Mouse (Mus musculus) neural tube, embryonic 11.5 days (tissue): Measurements from ENCODE around the gene Treml1. TPM values are rescaled to one million over a fixed set of nuclear protein-coding genes. Genes with fewer than 3 reads are reported as not detected.

Source experiments
- ATAC-seq: fragments of 200-750 bp; cut with Nextera tagmentation; 2 replicates; pipeline ENCODE4 v1.8.0; 2017; ENCODE audit warnings: moderate number of reproducible peaks, mild to moderate bottlenecking, moderate TSS enrichment, moderate library complexity; ENCODE audit not compliant: insufficient read depth, low FRiP score, low TSS enrichment
- DNase-seq: peaks from one replicate; pipeline ENCODE4 v3.0.0-alpha.2; 2015; ENCODE audit warnings: low spot score
- H3K27ac ChIP-seq: fragments of 300-500 bp; sonication (generic); 2 replicates; pipeline ENCODE4 v1.5.1; 2014; ENCODE audit warnings: low read depth, mild to moderate bottlenecking, low read length
- H3K27me3 ChIP-seq: fragments of 300-500 bp; sonication (generic); 2 replicates; pipeline ENCODE4 v1.6.1; 2014; ENCODE audit warnings: mild to moderate bottlenecking, low read length, mixed read lengths; ENCODE audit not compliant: control insufficient read depth, insufficient read depth
- H3K36me3 ChIP-seq: fragments of 300-500 bp; sonication (generic); 2 replicates; pipeline ENCODE4 v1.6.1; 2014; ENCODE audit warnings: mild to moderate bottlenecking, low read length, moderate library complexity, mixed read lengths; ENCODE audit not compliant: control insufficient read depth, insufficient read depth
- H3K4me1 ChIP-seq: fragments of 300-500 bp; sonication (generic); 2 replicates; pipeline ENCODE4 v1.6.1; 2014; ENCODE audit warnings: low read length, mixed read lengths; ENCODE audit not compliant: control insufficient read depth, insufficient read depth
- H3K4me2 ChIP-seq: fragments of 300-500 bp; sonication (generic); 2 replicates; pipeline ENCODE4 v1.6.1; 2014; ENCODE audit warnings: low read depth, mild to moderate bottlenecking, moderate library complexity
- H3K4me3 ChIP-seq: fragments of 300-500 bp; sonication (generic); 2 replicates; pipeline ENCODE4 v1.5.1; 2014; ENCODE audit warnings: low read depth, low read length
- H3K9ac ChIP-seq: fragments of 300-500 bp; sonication (generic); 2 replicates; pipeline ENCODE4 v1.6.1; 2014; ENCODE audit warnings: mild to moderate bottlenecking, low read length
- H3K9me3 ChIP-seq: fragments of 300-500 bp; sonication (generic); 2 replicates; pipeline ENCODE4 v1.6.1; 2016; ENCODE audit warnings: low read length; ENCODE audit not compliant: control insufficient read depth
- WGBS: fragments of 180-500 bp; shearing (Covaris S2); extraction: QIAGEN DNeasy Blood & Tissue Kit; methylation state at CpG from one replicate; pipeline ENCODE4 v1.1.7; 2014; 5-methylcytosine and 5-hydroxymethylcytosine counted together
- polyA plus RNA-seq: library from polyadenylated mRNA; unstranded; fragments of >200 nt; fragmentation: Nextera tagmentation; extraction: Ambion mirVana; gene quantifications from 2 replicates; pipeline ENCODE4 v1.2.1, GENCODE M21; 2014

The Treml1 gene
- polyA plus RNA-seq, 1 experiment from 2014 or later, result 3.2 TPM

DNA sequence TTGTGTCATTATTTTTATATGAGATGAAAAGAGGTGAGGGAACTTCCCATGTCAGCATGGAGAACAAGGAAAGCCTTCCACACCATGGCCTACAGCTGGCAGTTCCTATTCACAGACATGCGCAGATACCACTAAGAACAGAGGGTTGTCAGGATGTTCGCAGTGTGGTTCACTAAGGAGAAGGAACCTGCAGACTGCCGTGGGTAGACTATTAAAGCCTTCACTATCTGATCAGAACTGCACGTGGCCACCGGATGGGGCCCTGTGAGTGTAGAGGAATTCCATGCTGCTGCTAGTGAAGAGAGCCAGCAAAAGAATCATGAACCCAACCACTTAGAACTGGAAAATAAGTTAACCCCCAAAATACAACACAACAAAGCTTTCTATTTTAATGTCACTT is 29.7 kb downstream of the Treml1 start:
- Histone ChIP-seq H3K4me3 (no peak overlapping the region), H3K4me1 (no peaks in the 10 kb centered on the region), H3K36me3 (peaks cover 36% of the 10 kb centered on the region), H3K27ac (no peak overlapping the region), H3K4me2 (no peak overlapping the region), H3K27me3 (no peaks in the 10 kb centered on the region), H3K9ac (no peak overlapping the region), H3K9me3 (no peaks in the 10 kb centered on the region)
- WGBS, result 93% methylated on average over 5 of the region's 5 CpGs
- ATAC-seq, result no peak
- no peak for DNase-seq

- no peak overlapping the region for H3K4me2 ChIP-seq
- DNase-seq, result no peak
- H3K4me3 ChIP-seq, result no peak overlapping the region
- H3K4me1 ChIP-seq, result no peaks in the 10 kb centered on the region
- H3K36me3 ChIP-seq, result peaks cover 40% of the 10 kb centered on the region
- 90% methylated on average over 5 of the region's 5 CpGs for whole genome bisulfite sequencing
- no peaks in the 10 kb centered on the region for H3K27me3 ChIP-seq
- no peak for ATAC-seq
- H3K9ac ChIP-seq, result no peak overlapping the region
- H3K27ac ChIP-seq, result no peak overlapping the region
- no peaks in the 10 kb centered on the region for H3K9me3 ChIP-seq
Observed at GRCm38 (mm10) chr17:48391446-48391845, 31.7 kb downstream of the Treml1 start.

DNA sequence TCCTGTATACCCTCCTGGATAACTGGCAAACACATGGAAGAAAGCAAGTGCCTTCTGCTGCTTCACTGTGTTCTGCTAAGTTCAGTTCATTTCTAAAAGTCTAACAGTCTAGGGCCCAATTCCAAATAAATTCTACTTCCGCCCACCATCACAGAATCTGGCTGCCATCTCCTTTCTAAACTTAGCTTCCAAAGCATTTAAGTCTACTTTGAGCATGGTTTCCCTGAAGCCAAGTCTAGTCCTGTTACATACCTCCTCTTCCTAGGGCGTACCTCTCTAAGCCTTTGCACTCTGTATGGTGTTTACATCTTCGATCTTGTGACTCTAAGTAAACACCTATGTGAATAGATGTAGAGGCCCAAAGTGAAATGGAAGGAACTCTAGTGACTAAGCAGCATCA is 32.9 kb downstream of the Treml1 start:
- Histone ChIP-seq H3K36me3 (peaks cover 36% of the 10 kb centered on the region), H3K27me3 (no peaks in the 10 kb centered on the region)
- 92% methylated on average over 3 of the region's 3 CpGs for WGBS

DNA sequence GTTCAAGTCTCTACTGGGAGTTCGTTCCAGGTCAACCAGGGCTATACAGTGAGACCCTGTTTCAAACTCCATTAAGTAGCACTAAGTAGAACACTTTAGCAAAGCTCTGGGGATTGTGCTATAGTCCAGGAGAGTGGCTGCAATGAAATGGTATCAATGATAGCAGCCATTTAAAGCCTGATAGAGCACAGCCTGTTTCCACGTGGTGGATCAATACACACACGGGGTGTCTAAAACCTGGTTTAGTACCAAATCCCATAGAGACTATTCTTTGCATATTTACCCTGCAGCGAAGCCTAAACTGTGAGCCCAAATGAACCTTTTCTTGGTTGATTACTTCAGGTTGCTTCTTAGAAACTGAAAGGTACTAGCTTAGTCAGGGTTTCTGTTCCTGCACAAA is 42.0 kb downstream of the Treml1 start:
- Histone ChIP-seq H3K9me3 (no peaks in the 10 kb centered on the region), H3K4me2 (no peak overlapping the region), H3K9ac (no peak overlapping the region), H3K27ac (no peak overlapping the region), H3K4me3 (no peak overlapping the region), H3K4me1 (no peaks in the 10 kb centered on the region), H3K27me3 (no peaks in the 10 kb centered on the region), H3K36me3 (peaks cover 9% of the 10 kb centered on the region)
- DNase-seq (no peak), ATAC-seq (no peak)
- WGBS, result 86% methylated on average over 4 of the region's 4 CpGs

More for the DNA sequence above, 32.9 kb downstream of the Treml1 start:
- no peak overlapping the region for H3K4me3 ChIP-seq
- DNase-seq (no peak), ATAC-seq (no peak)
- no peak overlapping the region for H3K4me2 ChIP-seq
- H3K9me3 ChIP-seq, result no peaks in the 10 kb centered on the region
- no peak overlapping the region for H3K27ac ChIP-seq
- H3K4me1 ChIP-seq, result no peaks in the 10 kb centered on the region
- H3K9ac ChIP-seq, result no peak overlapping the region

- ATAC-seq, result no peak
- H3K4me2 ChIP-seq, result no peak overlapping the region
- H3K36me3 ChIP-seq, result peaks cover 9% of the 10 kb centered on the region
- H3K9ac ChIP-seq, result no peak overlapping the region
- H3K27ac ChIP-seq, result no peak overlapping the region
- no peaks in the 10 kb centered on the region for H3K27me3 ChIP-seq
- DNase-seq, result no peak
- WGBS, result 94% methylated on average over 3 of the region's 3 CpGs
- no peak overlapping the region for H3K4me3 ChIP-seq
- peaks cover 5% of the 10 kb centered on the region for H3K4me1 ChIP-seq
- H3K9me3 ChIP-seq, result no peaks in the 10 kb centered on the region
Observed at GRCm38 (mm10) chr17:48402751-48403150, 43.0 kb downstream of the Treml1 start.

DNA sequence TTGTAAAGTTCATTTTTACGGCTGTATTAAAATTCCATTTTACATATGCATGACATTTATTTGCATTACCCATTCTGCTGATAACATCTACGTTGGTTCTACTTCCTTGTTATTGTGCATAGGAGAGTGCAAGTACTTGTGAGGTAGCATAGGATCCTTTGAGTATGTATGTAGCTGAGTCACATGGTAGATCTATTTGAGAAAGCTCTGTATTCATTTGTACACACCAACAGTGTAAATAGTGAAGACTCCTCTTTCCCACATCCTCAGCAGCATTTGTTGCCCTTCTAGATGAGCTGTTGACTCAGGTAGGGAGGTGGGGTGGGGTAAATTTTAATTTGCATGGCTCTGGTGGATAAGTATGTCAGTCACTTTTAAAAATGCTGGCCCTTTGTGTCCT is 44.1 kb downstream of the Treml1 start:
- ATAC-seq, result no peak
- Histone ChIP-seq H3K9me3 (no peaks in the 10 kb centered on the region), H3K9ac (no peak overlapping the region), H3K4me2 (no peak overlapping the region), H3K4me1 (peaks cover 8% of the 10 kb centered on the region), H3K27me3 (no peaks in the 10 kb centered on the region), H3K36me3 (peaks cover 8% of the 10 kb centered on the region), H3K27ac (no peak overlapping the region), H3K4me3 (no peak overlapping the region)
- WGBS, result 87% methylated on average over 2 of the region's 2 CpGs
- no peak for DNase-seq

GRCm38 (mm10) chr17:48404706-48405105 is 45.0 kb downstream of the Treml1 start:
- Histone ChIP-seq H3K9me3 (no peaks in the 10 kb centered on the region), H3K27me3 (no peaks in the 10 kb centered on the region), H3K4me1 (peaks cover 8% of the 10 kb centered on the region), H3K9ac (no peak overlapping the region), H3K4me2 (no peak overlapping the region), H3K4me3 (no peak overlapping the region), H3K27ac (no peak overlapping the region), H3K36me3 (peaks cover 3% of the 10 kb centered on the region)
- DNase-seq, result no peak
- no peak for ATAC-seq
- WGBS, result 82% methylated on average over 1 of the region's 1 CpGs

DNA sequence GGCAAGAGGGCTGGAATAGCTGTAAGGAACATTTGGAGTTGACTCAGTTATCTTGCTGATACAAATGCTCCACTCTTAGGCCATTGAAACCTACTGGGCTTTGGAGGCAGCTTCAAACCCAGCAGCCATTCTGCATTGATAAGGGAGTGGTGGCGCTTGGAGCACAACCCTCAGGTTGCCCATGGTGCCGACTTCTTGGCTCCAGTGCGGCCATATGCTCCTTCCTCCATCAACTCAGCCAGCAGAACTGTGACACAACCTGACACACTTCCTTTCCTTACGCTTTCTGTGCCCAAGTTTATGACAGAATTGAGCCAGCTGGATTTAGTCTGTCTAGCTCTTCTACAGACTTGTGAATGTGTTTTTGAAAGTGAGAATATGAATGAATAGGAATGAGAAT is 47.4 kb downstream of the Treml1 start:
- Histone ChIP-seq H3K27ac (no peak overlapping the region), H3K9me3 (no peaks in the 10 kb centered on the region), H3K9ac (peak overlapping the region; percentile 99; the same call in 1 of the 2 replicates), H3K4me3 (no peak overlapping the region), H3K27me3 (no peaks in the 10 kb centered on the region), H3K4me1 (peaks cover 12% of the 10 kb centered on the region), H3K36me3 (no peaks in the 10 kb centered on the region), H3K4me2 (peak overlapping the region; percentile 53; the same call in 1 of the 2 replicates)
- DNase-seq, result no peak
- ATAC-seq, result no peak
- WGBS, result 87% methylated on average over 4 of the region's 4 CpGs

DNA sequence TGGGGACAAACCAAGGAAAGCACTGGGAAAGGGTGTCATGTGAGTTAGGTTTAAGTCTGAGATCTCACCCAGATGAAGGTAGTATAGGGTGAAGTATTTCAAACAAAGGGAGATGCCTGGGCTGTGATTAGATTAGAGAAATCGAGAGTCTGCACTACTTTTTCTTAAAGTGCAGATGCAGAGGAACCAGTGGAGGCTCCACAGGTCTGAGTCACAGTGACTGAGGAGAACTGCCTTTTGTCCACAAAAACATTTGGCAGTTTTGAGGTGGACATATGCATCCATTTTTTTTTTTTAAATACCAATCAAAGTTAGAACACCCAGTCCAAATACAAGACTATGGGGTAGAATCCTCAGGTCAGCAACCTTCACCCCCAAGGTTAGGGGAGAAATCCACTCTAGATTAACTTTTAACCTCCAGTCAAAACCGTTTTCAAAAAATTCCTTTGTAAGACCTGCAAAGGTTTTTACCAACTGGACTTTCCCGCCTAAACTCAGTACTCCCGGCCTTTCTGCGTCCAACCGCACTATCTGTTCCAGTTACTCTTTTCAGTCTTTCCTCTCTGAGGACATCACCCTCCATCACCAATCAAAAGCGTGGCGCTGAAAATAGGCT is 48.3 kb downstream of the Treml1 start:
- WGBS, result 25% methylated on average over 8 of the region's 8 CpGs
- no peaks in the 10 kb centered on the region for H3K9me3 ChIP-seq
- H3K9ac ChIP-seq, result peak overlapping the region; percentile 99
- peak overlapping the region; percentile 93 for H3K4me3 ChIP-seq
- H3K4me1 ChIP-seq, result peaks cover 12% of the 10 kb centered on the region
- DNase-seq, result no peak
- no peaks in the 10 kb centered on the region for H3K27me3 ChIP-seq
- peak overlapping the region; percentile 100; the same call in 1 of the 2 replicates for H3K27ac ChIP-seq
- H3K4me2 ChIP-seq, result peak overlapping the region; percentile 53
- ATAC-seq, result no peak
- no peaks in the 10 kb centered on the region; the same call in 1 of the 2 replicates for H3K36me3 ChIP-seq
